Mouse (Mus musculus): ENCODE data around the gene Nipal3.

Gene Nipal3

DNA sequence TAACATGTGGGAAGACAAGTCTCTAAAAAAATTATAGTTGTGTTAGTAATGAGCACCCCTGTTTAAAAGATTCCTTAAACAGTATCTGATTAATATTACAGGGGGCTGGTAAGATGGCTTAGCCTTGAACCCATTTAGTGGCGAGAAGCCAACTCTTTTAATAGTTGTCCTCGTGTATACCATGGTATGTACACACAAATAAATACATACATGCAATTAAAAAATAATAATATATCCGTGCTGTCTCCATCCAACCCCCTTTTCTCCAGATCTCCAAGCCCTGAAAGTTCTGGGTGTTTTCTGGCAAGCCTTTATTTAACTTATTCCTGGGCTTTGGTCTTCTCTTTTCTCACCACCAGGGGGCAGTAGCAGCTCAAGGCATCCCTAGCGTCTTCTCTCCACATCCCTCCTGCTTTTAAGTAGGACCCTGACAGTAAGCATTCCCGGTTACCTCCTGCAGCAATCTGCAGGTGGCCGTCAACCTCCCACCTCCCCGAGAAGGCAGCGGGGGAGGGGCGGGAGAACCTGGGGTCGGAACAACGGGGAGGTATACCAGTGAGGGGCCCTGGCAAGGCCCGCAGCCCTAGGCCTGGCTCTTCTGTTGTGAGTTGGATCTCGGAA is 13.7 kb upstream of the Nipal3 start:
- in situ Hi-C loops (cut with MboI; ENCODE audit: unreplicated experiment in 2 of 2): loop anchor here (10.0 to 25.0 kb wide), 2 partner anchors 124 to 429 kb away; partner anchors contain the start of gene Hmgcl (in 2 of the 2)

- in situ Hi-C loops (cut with MboI; ENCODE audit: unreplicated experiment in 2 of 2): loop anchor here (10.0 to 25.0 kb wide), 2 partner anchors 123 to 430 kb away; partner anchors contain the start of gene Hmgcl (in 2 of the 2)
Observed at GRCm38 (mm10) chr4:135507547-135508350, 12.9 kb upstream of the Nipal3 start.

GRCm38 (mm10) chr4:135505794-135506193 is 11.0 kb upstream of the Nipal3 start:
- in situ Hi-C loops (cut with MboI; ENCODE audit: unreplicated experiment in 2 of 2): loop anchor here (10.0 to 25.0 kb wide), 2 partner anchors 121 to 432 kb away; partner anchors contain the start of gene Hmgcl (in 2 of the 2)

- in situ Hi-C loops (cut with MboI; ENCODE audit: unreplicated experiment in 2 of 2): loop anchor here (10.0 to 25.0 kb wide), 2 partner anchors 117 to 436 kb away; partner anchors contain the start of gene Hmgcl (in 2 of the 2)
Observed at GRCm38 (mm10) chr4:135501587-135501986, 6.7 kb upstream of the Nipal3 start.

DNA sequence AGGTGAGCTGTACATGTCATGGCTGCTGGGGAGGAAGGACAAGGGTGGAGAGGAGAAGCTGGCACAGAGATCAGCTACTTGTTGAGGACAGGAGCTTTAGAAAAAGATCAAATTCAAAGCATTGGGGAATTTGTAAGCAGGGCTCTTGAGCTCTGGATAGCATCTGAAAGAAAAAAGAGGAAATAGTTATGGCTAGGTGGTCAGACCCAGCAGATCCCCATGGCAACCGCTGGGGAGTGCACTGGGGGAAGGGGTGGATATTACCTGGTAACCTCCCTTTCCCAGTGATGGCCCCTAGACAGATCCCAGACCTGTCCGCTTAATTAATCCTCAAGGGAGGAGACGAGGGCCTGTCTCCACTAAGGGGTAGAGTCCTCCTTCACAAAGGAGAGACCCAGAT is 5.0 kb upstream of the Nipal3 start:
- in situ Hi-C loops (cut with MboI; ENCODE audit: unreplicated experiment in 2 of 2): loop anchor here (10.0 to 25.0 kb wide), 3 partner anchors 55 to 437 kb away; partner anchors contain the start of gene Hmgcl (in 2 of the 2)

DNA sequence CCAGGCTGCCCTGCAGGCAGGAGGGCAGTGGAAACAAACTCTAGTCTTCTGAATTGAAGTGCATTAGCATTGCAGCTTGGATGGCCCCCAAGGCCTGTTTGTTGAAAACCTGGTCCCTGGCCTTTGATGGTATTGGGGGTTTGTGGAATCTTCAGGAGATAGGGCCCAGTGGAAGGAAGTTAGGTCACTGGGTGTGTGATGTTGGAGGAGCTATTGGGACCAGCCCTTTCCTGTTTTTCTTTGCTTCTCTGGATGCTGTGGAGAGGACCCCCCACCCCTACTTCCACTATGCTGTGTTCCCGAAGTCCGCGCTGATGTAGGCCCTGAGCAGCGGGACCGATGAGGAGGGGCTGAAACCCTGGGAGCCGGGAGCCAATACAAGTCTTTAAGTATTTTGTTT is 3.3 kb upstream of the Nipal3 start:
- in situ Hi-C loops (cut with MboI; ENCODE audit: unreplicated experiment in 2 of 2): loop anchor here in 1 of 2 experiments (10.0 kb wide), 1 partner anchor 53 kb away; no protein-coding TSS in a partner anchor

- in situ Hi-C loops (cut with MboI; ENCODE audit: unreplicated experiment in 2 of 2): loop anchor here in 1 of 2 experiments (10.0 kb wide), 1 partner anchor 51 kb away; no protein-coding TSS in a partner anchor
Observed at GRCm38 (mm10) chr4:135495810-135496209, 972 bp upstream of the Nipal3 start.

DNA sequence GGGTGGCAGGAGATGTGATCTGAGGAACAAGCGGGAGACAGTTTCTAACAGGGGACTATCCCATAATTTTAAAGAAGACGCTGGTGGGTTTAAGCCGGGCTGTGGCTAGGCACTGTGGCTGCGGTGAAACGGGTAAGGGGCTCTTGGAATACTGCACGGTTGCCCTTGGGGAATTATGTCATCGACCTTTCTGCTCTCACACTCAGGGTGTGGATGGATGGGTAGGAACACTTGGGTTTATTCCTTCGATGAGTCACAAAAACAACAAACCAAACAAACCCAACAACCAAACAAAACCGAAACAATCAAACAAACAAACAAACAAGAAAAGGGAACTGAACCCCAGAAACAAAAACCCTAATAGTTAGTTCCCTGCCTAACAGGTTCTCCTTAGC is 556 bp upstream of the Nipal3 start:
- in situ Hi-C loops (cut with MboI; ENCODE audit: unreplicated experiment in 2 of 2): loop anchor here in 1 of 2 experiments (10.0 kb wide), 1 partner anchor 51 kb away; no protein-coding TSS in a partner anchor

DNA sequence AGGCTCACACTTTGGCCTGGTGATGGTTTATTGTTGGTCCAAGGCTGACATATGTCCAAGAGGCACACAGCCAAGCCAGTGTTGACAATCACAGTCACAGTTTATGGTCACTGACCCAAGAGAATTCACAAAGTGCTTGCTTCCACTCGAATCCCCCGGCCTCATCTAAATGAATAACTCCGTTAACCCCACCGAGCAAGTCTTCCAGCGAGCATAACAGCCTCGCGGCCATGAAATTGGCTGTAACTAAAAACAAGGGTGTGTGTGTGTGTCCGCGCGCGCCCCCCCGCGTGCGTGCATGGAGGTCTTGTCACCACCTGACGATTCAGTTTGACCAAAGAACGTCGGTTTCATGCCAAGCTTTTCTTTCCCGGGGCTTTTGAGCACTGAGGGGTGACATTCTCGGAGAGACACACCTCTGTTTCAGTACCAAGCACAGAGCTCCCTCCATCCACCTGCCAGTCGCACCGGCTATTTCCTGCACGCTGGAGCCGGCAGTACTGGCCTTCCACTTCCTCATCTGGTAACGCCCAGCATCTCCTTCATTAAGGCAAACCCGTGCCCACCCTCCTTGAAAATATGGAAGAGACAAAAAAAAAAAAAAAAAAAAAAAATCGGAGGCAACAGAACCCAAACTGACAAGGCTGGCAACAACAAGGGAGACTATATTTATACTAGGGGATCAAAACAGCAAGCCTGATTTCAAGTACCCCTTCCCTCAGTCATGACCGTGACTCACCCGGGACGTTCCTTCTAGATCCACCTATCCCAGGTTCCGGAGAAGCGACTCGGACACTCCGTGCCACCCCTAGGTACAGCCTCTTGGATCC is 932 bp downstream of the Nipal3 start:
- in situ Hi-C loops (cut with MboI; ENCODE audit: unreplicated experiment in 2 of 2): loop anchor here in 1 of 2 experiments (10.0 kb wide), 1 partner anchor 49 kb away; no protein-coding TSS in a partner anchor

- in situ Hi-C loops (cut with MboI; ENCODE audit: unreplicated experiment in 2 of 2): loop anchor here in 1 of 2 experiments (10.0 kb wide), 1 partner anchor 48 kb away; no protein-coding TSS in a partner anchor
Observed at GRCm38 (mm10) chr4:135493271-135493670, 1.6 kb downstream of the Nipal3 start.

DNA sequence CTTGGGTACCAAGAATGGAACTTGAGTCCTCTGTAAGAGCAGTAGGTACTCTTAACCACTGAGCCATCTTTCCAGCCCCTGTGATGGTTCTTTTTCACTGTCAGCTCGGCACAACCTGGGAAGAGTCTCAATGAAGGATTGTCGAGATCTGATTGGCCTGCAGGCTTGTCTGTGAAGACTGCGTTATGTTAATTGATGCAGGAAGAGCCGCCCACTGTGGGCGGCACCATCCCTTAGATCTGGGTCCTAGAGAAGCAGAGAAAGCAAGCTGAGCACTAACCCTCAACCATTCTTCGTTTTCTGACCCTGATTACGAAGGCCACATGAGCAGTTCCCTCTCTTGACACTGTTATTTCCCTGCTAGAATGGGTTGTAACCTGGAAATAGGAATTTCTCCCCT is 5.6 kb downstream of the Nipal3 start:
- in situ Hi-C loops (cut with MboI; ENCODE audit: unreplicated experiment in 2 of 2): no loop called here

DNA sequence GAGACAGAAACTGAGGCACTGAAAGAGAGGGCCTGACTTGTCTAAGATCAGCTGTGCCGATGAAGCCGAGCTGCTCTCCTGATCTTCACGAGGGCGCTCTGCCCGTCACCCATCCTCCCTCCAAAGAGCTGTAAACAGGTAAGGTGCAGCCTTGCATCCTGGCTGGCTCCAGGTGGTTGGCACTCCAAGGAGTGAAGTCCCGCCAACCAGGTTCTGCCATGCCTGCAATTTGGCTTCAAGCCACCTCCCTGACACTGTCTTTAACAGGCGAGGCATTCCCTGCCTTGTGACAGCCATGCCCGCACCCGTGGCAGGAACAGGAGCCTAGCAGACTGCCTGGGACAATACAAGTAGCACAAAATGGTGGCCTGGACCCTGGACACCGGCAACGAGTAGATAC is 8.5 kb downstream of the Nipal3 start:
- in situ Hi-C loops (cut with MboI; ENCODE audit: unreplicated experiment in 2 of 2): no loop called here

DNA sequence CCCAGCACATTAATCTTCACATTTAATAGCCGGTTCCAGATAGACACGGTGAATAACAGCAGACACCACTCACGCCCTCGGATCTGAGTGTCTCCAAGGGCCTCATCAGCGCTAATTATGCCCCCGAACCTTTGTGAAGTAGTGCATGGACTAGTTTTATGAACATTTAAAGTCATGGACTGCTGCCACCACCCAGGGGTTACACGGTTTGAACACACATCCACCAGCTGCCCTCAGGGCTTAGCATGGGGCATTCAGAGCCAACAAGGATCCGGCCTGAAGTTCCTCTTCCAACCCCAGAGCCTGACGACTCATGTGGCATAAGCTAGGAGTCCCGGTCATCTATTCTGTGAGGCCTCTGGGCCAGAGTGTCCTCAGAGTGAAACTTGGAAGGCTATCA is 9.8 kb downstream of the Nipal3 start:
- in situ Hi-C loops (cut with MboI; ENCODE audit: unreplicated experiment in 2 of 2): no loop called here

- in situ Hi-C loops (cut with MboI; ENCODE audit: unreplicated experiment in 2 of 2): loop anchor here in 1 of 2 experiments (5.0 kb wide), 1 partner anchor 33 kb away; no protein-coding TSS in a partner anchor
Observed at GRCm38 (mm10) chr4:135480370-135480769, 14.5 kb downstream of the Nipal3 start.

GRCm38 (mm10) chr4:135477851-135478250 is 17.0 kb downstream of the Nipal3 start:
- in situ Hi-C loops (cut with MboI; ENCODE audit: unreplicated experiment in 2 of 2): no loop called here

- in situ Hi-C loops (cut with MboI; ENCODE audit: unreplicated experiment in 2 of 2): no loop called here
Observed at GRCm38 (mm10) chr4:135463406-135463805, 31.4 kb downstream of the Nipal3 start.

DNA sequence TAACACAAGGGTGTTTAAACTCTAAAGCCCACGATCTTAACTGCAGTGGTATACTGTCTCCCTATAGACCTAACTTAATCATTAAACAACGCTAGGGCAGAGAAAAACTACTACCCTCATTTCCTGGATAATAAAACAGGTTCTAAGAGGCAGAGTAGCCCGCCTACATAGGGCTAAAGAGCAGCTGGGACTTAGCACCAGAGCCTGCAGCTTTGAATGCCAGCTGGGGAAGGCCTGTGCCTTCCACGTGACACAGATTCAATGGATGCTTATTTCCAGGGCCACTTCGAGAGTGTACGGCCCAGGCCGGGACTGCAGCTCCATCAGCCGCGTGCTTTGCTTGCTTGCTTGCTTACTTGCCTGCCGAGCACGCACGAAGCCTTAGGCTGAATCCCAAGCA is 41.3 kb downstream of the Nipal3 start:
- in situ Hi-C loops (cut with MboI; ENCODE audit: unreplicated experiment in 2 of 2): no loop called here

GRCm38 (mm10) chr4:135453164-135453563 is 41.7 kb downstream of the Nipal3 start:
- in situ Hi-C loops (cut with MboI; ENCODE audit: unreplicated experiment in 2 of 2): no loop called here

GRCm38 (mm10) chr4:135451360-135452015 is 43.4 kb downstream of the Nipal3 start:
- in situ Hi-C loops (cut with MboI; ENCODE audit: unreplicated experiment in 2 of 2): no loop called here

DNA sequence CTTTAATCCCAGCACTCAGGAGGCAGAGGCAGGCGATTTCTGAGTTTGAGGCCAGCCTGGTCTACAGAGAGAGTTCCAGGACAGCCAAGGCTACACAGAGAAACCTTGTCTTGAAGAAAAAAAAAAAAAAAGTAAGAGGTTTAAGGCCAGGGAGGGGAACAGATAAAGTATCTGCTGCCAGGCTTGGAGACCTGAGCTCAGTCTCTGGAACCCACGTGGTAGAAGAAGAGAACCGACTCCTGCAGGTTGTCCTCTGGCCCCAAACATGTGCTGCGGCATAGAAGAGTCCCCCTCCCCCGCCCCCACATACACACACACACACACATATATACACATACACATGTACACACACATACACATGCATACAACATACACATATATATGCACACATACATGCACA is 52.4 kb downstream of the Nipal3 start:
- in situ Hi-C loops (cut with MboI; ENCODE audit: unreplicated experiment in 2 of 2): loop anchor here in 1 of 2 experiments (10.0 kb wide), 1 partner anchor 52 kb away; the partner anchor contains the start of genes Nipal3 and Stpg1
